Mouse (Mus musculus): Measurements from ENCODE around the gene Nudt19. TPM values are rescaled to one million over a fixed set of nuclear protein-coding genes. Genes with fewer than 3 reads are reported as not detected.
"Not testable (repeated sequence)": the region's sequence is repeated elsewhere in the genome, so short reads cannot be mapped to it uniquely, and the experiment has no call there.

The Nudt19 gene
- polyA plus RNA-seq, 1 experiment from 2014 or later = 102 TPM

- Histone ChIP-seq H3K27me3 (replicated peaks) (no peaks in the 10 kb centered on the region), H3K9ac (no peak overlapping the region), H3K36me3 (no peaks in the 10 kb centered on the region), H3K4me2 (no peak overlapping the region), H3K4me1 (no peaks in the 10 kb centered on the region), H3K27ac (no peak overlapping the region), H3K4me3 (no peak overlapping the region), H3K9me3 (replicated peaks) (no peaks in the 10 kb centered on the region)
- ATAC-seq = no peak
- 52% methylated on average over 12 of the region's 12 CpGs for WGBS (ENCODE audit: insufficient replicate concordance)
Observed at GRCm38 (mm10) chr7:35535750-35536512, 20.2 kb downstream of the Nudt19 start.

GRCm38 (mm10) chr7:35530544-35530943, 25.6 kb downstream of the Nudt19 start:
- H3K27ac ChIP-seq; H3K9me3 ChIP-seq (replicated peaks); H3K27me3 ChIP-seq (replicated peaks); H3K4me3 ChIP-seq; H3K9ac ChIP-seq; H3K4me1 ChIP-seq; H3K4me2 ChIP-seq; ATAC-seq; H3K36me3 ChIP-seq: not testable (repeated sequence)
- WGBS (ENCODE audit: insufficient replicate concordance) = 64% methylated on average over 1 of the region's 1 CpGs

GRCm38 (mm10) chr7:35530026-35530425, 26.1 kb downstream of the Nudt19 start:
- no peak overlapping the region for H3K4me2 ChIP-seq
- H3K9me3 ChIP-seq (replicated peaks) = no peaks in the 10 kb centered on the region
- H3K4me1 ChIP-seq = no peaks in the 10 kb centered on the region
- H3K4me3 ChIP-seq = no peak overlapping the region
- H3K27ac ChIP-seq = no peak overlapping the region
- H3K36me3 ChIP-seq = no peaks in the 10 kb centered on the region
- H3K27me3 ChIP-seq (replicated peaks) = no peaks in the 10 kb centered on the region
- no peak for ATAC-seq
- H3K9ac ChIP-seq = no peak overlapping the region
- 77% methylated on average over 3 of the region's 3 CpGs for WGBS (ENCODE audit: insufficient replicate concordance)

- ATAC-seq = no peak
- WGBS (ENCODE audit: insufficient replicate concordance) = 24% methylated on average over 2 of the region's 2 CpGs
Observed at GRCm38 (mm10) chr7:35526795-35527194, 29.3 kb downstream of the Nudt19 start.

GRCm38 (mm10) chr7:35501995-35502394, 54.1 kb downstream of the Nudt19 start:
- H3K27me3 ChIP-seq (replicated peaks) = 0 out of 2 replicates have a peak, but pooled peaks cover 4% of the 10 kb centered on the region
- H3K4me2 ChIP-seq = no peak overlapping the region
- H3K36me3 ChIP-seq = no peaks in the 10 kb centered on the region
- no peaks in the 10 kb centered on the region for H3K4me1 ChIP-seq
- 24% methylated on average over 4 of the region's 4 CpGs for WGBS (ENCODE audit: insufficient replicate concordance)
- H3K4me3 ChIP-seq = no peak overlapping the region
- no peaks in the 10 kb centered on the region for H3K9me3 ChIP-seq (replicated peaks)
- ATAC-seq = no peak
- H3K27ac ChIP-seq = no peak overlapping the region
- H3K9ac ChIP-seq = no peak overlapping the region

More at GRCm38 (mm10) chr7:35526795-35527194, 29.3 kb downstream of the Nudt19 start:
- Histone ChIP-seq H3K9me3 (replicated peaks) (no peaks in the 10 kb centered on the region), H3K9ac (no peak overlapping the region), H3K4me1 (no peaks in the 10 kb centered on the region), H3K36me3 (no peaks in the 10 kb centered on the region), H3K4me2 (no peak overlapping the region), H3K27me3 (replicated peaks) (no peaks in the 10 kb centered on the region), H3K4me3 (no peak overlapping the region), H3K27ac (no peak overlapping the region)

- Histone ChIP-seq H3K4me2 (no peak overlapping the region), H3K9ac (no peak overlapping the region)
- WGBS (ENCODE audit: insufficient replicate concordance) = 77% methylated on average over 2 of the region's 2 CpGs
Observed at GRCm38 (mm10) chr7:35497516-35497915, 58.6 kb downstream of the Nudt19 start.

More at GRCm38 (mm10) chr7:35497516-35497915, 58.6 kb downstream of the Nudt19 start:
- no peak for ATAC-seq
- Histone ChIP-seq H3K36me3 (no peaks in the 10 kb centered on the region), H3K27me3 (replicated peaks) (0 out of 2 replicates have a peak, but pooled peaks cover 4% of the 10 kb centered on the region), H3K4me3 (no peak overlapping the region), H3K9me3 (replicated peaks) (no peaks in the 10 kb centered on the region), H3K4me1 (no peaks in the 10 kb centered on the region), H3K27ac (no peak overlapping the region)

Other genes with a start within 250 kb of the Nudt19 start
- 9.6 and 10.6 TPM in 2 replicates for gene Gpatch1, start 237.9 kb downstream of the Nudt19 start, polyA plus RNA-seq (2016; fragmentation: Nextera tagmentation; extraction: Ambion mirVana)
- 4.6 and 5.5 TPM in 2 replicates for gene Rhpn2, start 222.1 kb downstream of the Nudt19 start, polyA plus RNA-seq (2016; fragmentation: Nextera tagmentation; extraction: Ambion mirVana)
- 34.4 and 34.7 TPM in 2 replicates for gene Faap24, start 159.5 kb downstream of the Nudt19 start, polyA plus RNA-seq (2016; fragmentation: Nextera tagmentation; extraction: Ambion mirVana)
- 25.5 and 25.9 TPM in 2 replicates for gene Cep89, start 159.3 kb downstream of the Nudt19 start, polyA plus RNA-seq (2016; fragmentation: Nextera tagmentation; extraction: Ambion mirVana)
- gene Slc7a9, start 107.5 kb downstream of the Nudt19 start, polyA plus RNA-seq (2016; fragmentation: Nextera tagmentation; extraction: Ambion mirVana) = 2.2 and 3.2 TPM in 2 replicates
- 0.30 TPM in 1 of 2 replicates, not detected in the other for gene Tdrd12, start 18.6 kb downstream of the Nudt19 start, polyA plus RNA-seq (2016; fragmentation: Nextera tagmentation; extraction: Ambion mirVana)
- gene Rgs9bp, start 29.3 kb upstream of the Nudt19 start, polyA plus RNA-seq (2016; fragmentation: Nextera tagmentation; extraction: Ambion mirVana) = 0.06 and 0.11 TPM in 2 replicates
- gene Ankrd27, start 29.9 kb upstream of the Nudt19 start, polyA plus RNA-seq (2016; fragmentation: Nextera tagmentation; extraction: Ambion mirVana) = 43.1 and 45.5 TPM in 2 replicates
- 193 and 197 TPM in 2 replicates for gene Pdcd5, start 91.2 kb upstream of the Nudt19 start, polyA plus RNA-seq (2016; fragmentation: Nextera tagmentation; extraction: Ambion mirVana)
- 9.0 and 12.5 TPM in 2 replicates for gene Dpy19l3, start 198.2 kb upstream of the Nudt19 start, polyA plus RNA-seq (2016; fragmentation: Nextera tagmentation; extraction: Ambion mirVana)
- gene Zfp507, start 246.7 kb upstream of the Nudt19 start, polyA plus RNA-seq (2016; fragmentation: Nextera tagmentation; extraction: Ambion mirVana) = 8.8 and 9.2 TPM in 2 replicates